Mouse (Mus musculus): ENCODE measurements around the gene Col19a1. TPM values are rescaled to one million over a fixed set of nuclear protein-coding genes. Genes with fewer than 3 reads are reported as not detected.

The Col19a1 gene
- polyA plus RNA-seq (2017; shearing (Covaris generic)): under 1 TPM; 0.07 to 0.40 TPM

GRCm38 (mm10) chr1:24587141-24587541 is at the start of gene Col19a1:
Gene Col19a1 (minus strand): TSS chr1:24587472.

Other genes with a start within 250 kb of the Col19a1 start
- 10 to 100 TPM; 82.2 to 94.5 TPM for gene Lmbrd1, start 91.2 kb upstream of the Col19a1 start, polyA plus RNA-seq (2017; shearing (Covaris generic))